Mouse (Mus musculus): ENCODE results near the gene Abhd2. TPM values are rescaled to one million over a fixed set of nuclear protein-coding genes. Genes with fewer than 3 reads are reported as not detected.
A peak's percentile ranks its signal among the peaks of the same experiment; 100 is the strongest.

The Abhd2 gene
- polyA plus RNA-seq (2015; fragmentation: Nextera tagmentation; extraction: Ambion mirVana), result 11.5 and 15.1 TPM in 2 replicates

GRCm38 (mm10) chr7:79272789-79273718 is at the start of gene Abhd2:
Gene Abhd2 (plus strand): TSS chr7:79273199.
- Histone ChIP-seq H3K4me1 (ENCODE audit: control insufficient read depth, insufficient read depth, low read length) (peaks cover 33% of the 10 kb centered on the region), H3K4me2 (ENCODE audit: low read depth, low read length) (peak within 1 kb of the TSS; percentile 72), H3K9me3 (ENCODE audit: control insufficient read depth, low read length) (no peaks in the 10 kb centered on the region), H3K9ac (ENCODE audit: low read depth, low read length) (peak within 1 kb of the TSS; percentile 85), H3K36me3 (ENCODE audit: control insufficient read depth, insufficient read depth, low read length) (no peaks in the 10 kb centered on the region), H3K27me3 (replicated peaks; ENCODE audit: control insufficient read depth, insufficient read depth, low read length) (no peaks in the 10 kb centered on the region), H3K4me3 (ENCODE audit: low read length) (peak within 1 kb of the TSS; percentile 83), H3K27ac (ENCODE audit: low read length) (peak within 1 kb of the TSS; percentile 93)
- WGBS, result under 1% methylated on average over 54 of the region's 54 CpGs
- peak; percentile 98 for ATAC-seq

DNA sequence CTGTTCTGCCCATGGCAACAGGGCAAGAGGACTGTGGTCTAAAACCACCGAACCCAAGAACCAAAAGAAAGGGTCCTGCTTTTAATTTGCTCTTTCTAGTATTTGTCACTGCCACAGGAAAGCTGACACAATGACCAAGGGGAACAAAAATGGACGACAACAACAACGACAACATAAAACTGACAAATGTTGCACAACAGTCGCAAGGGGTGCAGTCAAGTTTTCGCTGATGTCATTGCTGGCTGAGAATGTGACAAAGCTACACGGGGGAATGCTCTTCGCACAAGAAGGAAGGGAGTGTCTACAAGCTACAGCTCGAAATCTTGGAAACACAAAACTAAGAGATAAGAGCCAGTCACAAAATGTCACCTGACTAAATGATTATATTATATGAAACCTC is 47.5 kb upstream of the Abhd2 start:
- no peaks in the 10 kb centered on the region for H3K9me3 ChIP-seq (ENCODE audit: control insufficient read depth, low read length)
- no peak overlapping the region for H3K27ac ChIP-seq (ENCODE audit: low read length)
- no peaks in the 10 kb centered on the region for H3K36me3 ChIP-seq (ENCODE audit: control insufficient read depth, insufficient read depth, low read length)
- peak; percentile 34; the same call in 1 of the 2 replicates for ATAC-seq
- 73% methylated on average over 8 of the region's 8 CpGs for WGBS
- H3K4me2 ChIP-seq (ENCODE audit: low read depth, low read length), result no peak overlapping the region
- H3K4me1 ChIP-seq (ENCODE audit: control insufficient read depth, insufficient read depth, low read length), result peaks cover 4% of the 10 kb centered on the region; the same call in 1 of the 2 replicates
- no peak overlapping the region for H3K9ac ChIP-seq (ENCODE audit: low read depth, low read length)
- no peaks in the 10 kb centered on the region for H3K27me3 ChIP-seq (replicated peaks; ENCODE audit: control insufficient read depth, insufficient read depth, low read length)
- H3K4me3 ChIP-seq (ENCODE audit: low read length), result no peak overlapping the region

- H3K9me3 ChIP-seq (ENCODE audit: control insufficient read depth, low read length), result no peaks in the 10 kb centered on the region
- peak; percentile 41 for ATAC-seq
- no peak overlapping the region for H3K4me3 ChIP-seq (ENCODE audit: low read length)
- WGBS, result 74% methylated on average over 5 of the region's 5 CpGs
- no peaks in the 10 kb centered on the region for H3K27me3 ChIP-seq (replicated peaks; ENCODE audit: control insufficient read depth, insufficient read depth, low read length)
- no peak overlapping the region for H3K27ac ChIP-seq (ENCODE audit: low read length)
- peaks cover 4% of the 10 kb centered on the region; the same call in 1 of the 2 replicates for H3K4me1 ChIP-seq (ENCODE audit: control insufficient read depth, insufficient read depth, low read length)
- H3K9ac ChIP-seq (ENCODE audit: low read depth, low read length), result no peak overlapping the region
- H3K36me3 ChIP-seq (ENCODE audit: control insufficient read depth, insufficient read depth, low read length), result no peaks in the 10 kb centered on the region
- no peak overlapping the region for H3K4me2 ChIP-seq (ENCODE audit: low read depth, low read length)
Observed at GRCm38 (mm10) chr7:79226172-79226571, 46.8 kb upstream of the Abhd2 start.

DNA sequence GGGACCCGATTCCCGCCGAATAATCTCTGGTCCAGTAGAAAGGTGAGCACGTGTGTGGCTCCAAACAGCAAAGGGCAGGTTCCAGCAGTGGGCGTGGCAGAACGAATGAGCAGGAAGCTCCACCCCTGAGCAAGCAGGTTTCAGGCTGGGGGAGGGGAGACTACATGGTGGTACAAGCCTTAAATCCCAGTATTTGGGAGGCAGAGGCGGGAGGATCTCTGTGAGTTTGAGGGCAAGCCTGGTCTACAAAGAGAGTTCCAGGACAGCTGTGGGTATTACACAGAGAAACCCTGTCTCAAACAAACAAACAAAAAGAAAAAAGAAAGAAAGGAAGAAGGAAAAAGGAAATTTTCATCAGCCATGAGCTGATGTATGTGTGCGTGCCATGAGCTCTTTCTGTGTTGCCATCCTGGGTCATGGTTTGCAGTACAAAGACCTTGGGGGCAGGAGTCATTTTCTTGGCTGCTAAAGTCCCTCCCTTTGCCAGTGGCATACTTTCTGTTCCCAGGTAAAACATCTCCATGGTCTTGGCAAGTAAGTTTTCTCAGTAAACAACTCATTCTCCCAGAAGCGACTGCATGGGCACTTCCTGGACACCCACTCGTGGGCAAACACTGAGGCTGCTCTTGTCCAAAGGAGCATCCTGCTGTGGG is 46.0 kb upstream of the Abhd2 start:
- Histone ChIP-seq H3K9ac (ENCODE audit: low read depth, low read length) (no peak overlapping the region), H3K27ac (ENCODE audit: low read length) (no peak overlapping the region), H3K9me3 (ENCODE audit: control insufficient read depth, low read length) (no peaks in the 10 kb centered on the region), H3K36me3 (ENCODE audit: control insufficient read depth, insufficient read depth, low read length) (no peaks in the 10 kb centered on the region), H3K27me3 (replicated peaks; ENCODE audit: control insufficient read depth, insufficient read depth, low read length) (no peaks in the 10 kb centered on the region), H3K4me2 (ENCODE audit: low read depth, low read length) (no peak overlapping the region), H3K4me1 (ENCODE audit: control insufficient read depth, insufficient read depth, low read length) (peaks cover 4% of the 10 kb centered on the region; the same call in 1 of the 2 replicates), H3K4me3 (ENCODE audit: low read length) (no peak overlapping the region)
- WGBS, result 77% methylated on average over 6 of the region's 10 CpGs
- ATAC-seq, result no peak

DNA sequence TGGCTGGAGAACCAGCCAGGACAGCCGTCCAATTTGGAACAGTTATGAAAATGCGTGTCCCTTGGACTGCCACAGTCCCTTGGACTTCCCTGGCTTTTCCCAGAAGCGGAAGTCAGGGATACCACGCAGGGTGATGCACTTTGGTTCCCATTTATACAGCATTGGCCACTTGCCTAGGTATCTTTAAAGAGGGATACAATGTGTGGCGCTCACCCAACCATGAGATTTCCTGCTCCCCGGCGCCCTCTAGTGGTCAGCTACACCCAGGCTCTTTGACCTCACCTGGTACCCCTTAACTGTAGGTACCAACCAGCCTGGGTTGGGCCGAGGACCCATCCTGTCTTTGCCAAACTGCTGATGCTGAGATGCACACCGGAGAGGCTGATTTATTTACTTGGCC is 44.5 kb upstream of the Abhd2 start:
- Histone ChIP-seq H3K9ac (ENCODE audit: low read depth, low read length) (no peak overlapping the region), H3K27ac (ENCODE audit: low read length) (no peak overlapping the region), H3K9me3 (ENCODE audit: control insufficient read depth, low read length) (no peaks in the 10 kb centered on the region), H3K27me3 (replicated peaks; ENCODE audit: control insufficient read depth, insufficient read depth, low read length) (no peaks in the 10 kb centered on the region), H3K36me3 (ENCODE audit: control insufficient read depth, insufficient read depth, low read length) (no peaks in the 10 kb centered on the region), H3K4me3 (ENCODE audit: low read length) (no peak overlapping the region), H3K4me1 (ENCODE audit: control insufficient read depth, insufficient read depth, low read length) (peaks cover 4% of the 10 kb centered on the region; the same call in 1 of the 2 replicates), H3K4me2 (ENCODE audit: low read depth, low read length) (no peak overlapping the region)
- 26% methylated on average over 9 of the region's 9 CpGs for WGBS
- peak; percentile 65; the same call in 1 of the 2 replicates for ATAC-seq

- no peaks in the 10 kb centered on the region for H3K36me3 ChIP-seq (ENCODE audit: control insufficient read depth, insufficient read depth, low read length)
- H3K4me3 ChIP-seq (ENCODE audit: low read length), result no peak overlapping the region
- no peak overlapping the region for H3K27ac ChIP-seq (ENCODE audit: low read length)
- no peaks in the 10 kb centered on the region for H3K9me3 ChIP-seq (ENCODE audit: control insufficient read depth, low read length)
- H3K27me3 ChIP-seq (replicated peaks; ENCODE audit: control insufficient read depth, insufficient read depth, low read length), result no peaks in the 10 kb centered on the region
- H3K4me2 ChIP-seq (ENCODE audit: low read depth, low read length), result no peak overlapping the region
- no peaks in the 10 kb centered on the region for H3K4me1 ChIP-seq (ENCODE audit: control insufficient read depth, insufficient read depth, low read length)
- ATAC-seq, result no peak
- no peak overlapping the region for H3K9ac ChIP-seq (ENCODE audit: low read depth, low read length)
- WGBS, result 82% methylated on average over 2 of the region's 2 CpGs
Observed at GRCm38 (mm10) chr7:79231577-79231976, 41.4 kb upstream of the Abhd2 start.

- H3K4me3 ChIP-seq (ENCODE audit: low read length), result no peak overlapping the region
- H3K4me1 ChIP-seq (ENCODE audit: control insufficient read depth, insufficient read depth, low read length), result no peaks in the 10 kb centered on the region
- no peaks in the 10 kb centered on the region for H3K36me3 ChIP-seq (ENCODE audit: control insufficient read depth, insufficient read depth, low read length)
- WGBS, result 85% methylated on average over 10 of the region's 10 CpGs
- H3K27me3 ChIP-seq (replicated peaks; ENCODE audit: control insufficient read depth, insufficient read depth, low read length), result no peaks in the 10 kb centered on the region
- H3K4me2 ChIP-seq (ENCODE audit: low read depth, low read length), result no peak overlapping the region
- H3K9me3 ChIP-seq (ENCODE audit: control insufficient read depth, low read length), result no peaks in the 10 kb centered on the region
- ATAC-seq, result no peak
- no peak overlapping the region for H3K9ac ChIP-seq (ENCODE audit: low read depth, low read length)
- no peak overlapping the region for H3K27ac ChIP-seq (ENCODE audit: low read length)
Observed at GRCm38 (mm10) chr7:79232048-79232447, 41.0 kb upstream of the Abhd2 start.

- no peak overlapping the region for H3K4me2 ChIP-seq (ENCODE audit: low read depth, low read length)
- no peak for ATAC-seq
- H3K27ac ChIP-seq (ENCODE audit: low read length), result no peak overlapping the region
- 71% methylated on average over 5 of the region's 5 CpGs for WGBS
- no peak overlapping the region for H3K4me3 ChIP-seq (ENCODE audit: low read length)
- no peaks in the 10 kb centered on the region for H3K36me3 ChIP-seq (ENCODE audit: control insufficient read depth, insufficient read depth, low read length)
- H3K9ac ChIP-seq (ENCODE audit: low read depth, low read length), result no peak overlapping the region
- H3K4me1 ChIP-seq (ENCODE audit: control insufficient read depth, insufficient read depth, low read length), result no peaks in the 10 kb centered on the region
- no peaks in the 10 kb centered on the region for H3K27me3 ChIP-seq (replicated peaks; ENCODE audit: control insufficient read depth, insufficient read depth, low read length)
- no peaks in the 10 kb centered on the region for H3K9me3 ChIP-seq (ENCODE audit: control insufficient read depth, low read length)
Observed at GRCm38 (mm10) chr7:79238741-79239140, 34.3 kb upstream of the Abhd2 start.

- WGBS, result 62% methylated on average over 10 of the region's 10 CpGs
Observed at GRCm38 (mm10) chr7:79241931-79242625, 30.9 kb upstream of the Abhd2 start.

More at GRCm38 (mm10) chr7:79241931-79242625, 30.9 kb upstream of the Abhd2 start:
- Histone ChIP-seq H3K4me3 (ENCODE audit: low read length) (no peak overlapping the region), H3K27me3 (replicated peaks; ENCODE audit: control insufficient read depth, insufficient read depth, low read length) (no peaks in the 10 kb centered on the region), H3K4me2 (ENCODE audit: low read depth, low read length) (no peak overlapping the region), H3K9ac (ENCODE audit: low read depth, low read length) (no peak overlapping the region), H3K36me3 (ENCODE audit: control insufficient read depth, insufficient read depth, low read length) (no peaks in the 10 kb centered on the region), H3K9me3 (ENCODE audit: control insufficient read depth, low read length) (no peaks in the 10 kb centered on the region), H3K27ac (ENCODE audit: low read length) (no peak overlapping the region), H3K4me1 (ENCODE audit: control insufficient read depth, insufficient read depth, low read length) (no peaks in the 10 kb centered on the region)
- ATAC-seq, result no peak
